Mouse (Mus musculus) liver, adult 2 months (tissue): ENCODE measurements around the gene Prpf4.

Experiments used
- CTCF ChIP-seq: fragments of 200-500 bp; IDR thresholded peaks from 2 replicates; pipeline ENCODE4 v1.5.1; 2011; ENCODE audit warnings: low read depth, low read length, control low read depth
- POLR2A ChIP-seq: fragments of 200-500 bp; IDR thresholded peaks from 2 replicates; pipeline ENCODE4 v1.6.1; 2011; ENCODE audit warnings: low read length, control low read depth; ENCODE audit not compliant: insufficient read depth; ENCODE audit errors: extremely low read depth

GRCm38 (mm10) chr4:62429616-62430015 is 21.0 kb downstream of the Prpf4 start:
- TF ChIP-seq CTCF (no peak), POLR2A (no peak)
